Mouse (Mus musculus): Measurements from ENCODE around the gene Gm34653. TPM values are rescaled to one million over a fixed set of nuclear protein-coding genes. Genes with fewer than 3 reads are reported as not detected.
"Not testable (repeated sequence)": the region's sequence is repeated elsewhere in the genome, so short reads cannot be mapped to it uniquely, and the experiment has no call there.

Gm34653 gene
- polyA plus RNA-seq, 1 experiment from 2014 or later, result not detected

GRCm38 (mm10) chr2:34800371-34800770 lies 32.4 kb upstream of the Gm34653 start:
- no peak for ATAC-seq (ENCODE audit: low read depth)
- peaks cover 31% of the 10 kb centered on the region for H3K4me1 ChIP-seq (ENCODE audit: control insufficient read depth, low read depth, low read length)
- H3K36me3 ChIP-seq (ENCODE audit: control insufficient read depth, insufficient read depth), result peaks cover 5% of the 10 kb centered on the region
- 29% methylated on average over 7 of the region's 7 CpGs for WGBS (ENCODE audit: insufficient replicate concordance)
- no peaks in the 10 kb centered on the region for H3K27me3 ChIP-seq (ENCODE audit: control insufficient read depth, insufficient read depth, low read depth, low read length)
- H3K4me3 ChIP-seq (ENCODE audit: low read depth, low read length), result peak overlapping the region; percentile 82
- peak overlapping the region; percentile 83 for H3K9ac ChIP-seq (ENCODE audit: low read depth, low read length)
- no peaks in the 10 kb centered on the region for H3K9me3 ChIP-seq (replicated peaks; ENCODE audit: control insufficient read depth, low read length)
- H3K4me2 ChIP-seq (ENCODE audit: low read depth, low read length), result peak overlapping the region; percentile 78
- H3K27ac ChIP-seq (ENCODE audit: low read length), result peak overlapping the region; percentile 89

GRCm38 (mm10) chr2:34801516-34802482 lies 31.0 kb upstream of the Gm34653 start:
- Histone ChIP-seq H3K9me3 (replicated peaks; ENCODE audit: control insufficient read depth, low read length) (no peaks in the 10 kb centered on the region), H3K27ac (ENCODE audit: low read length) (peak overlapping the region; percentile 93), H3K27me3 (ENCODE audit: control insufficient read depth, insufficient read depth, low read depth, low read length) (no peaks in the 10 kb centered on the region), H3K4me1 (ENCODE audit: control insufficient read depth, low read depth, low read length) (peaks cover 42% of the 10 kb centered on the region), H3K9ac (ENCODE audit: low read depth, low read length) (peak overlapping the region; percentile 90), H3K36me3 (ENCODE audit: control insufficient read depth, insufficient read depth) (peaks cover 16% of the 10 kb centered on the region), H3K4me3 (ENCODE audit: low read depth, low read length) (peak overlapping the region; percentile 74), H3K4me2 (ENCODE audit: low read depth, low read length) (peak overlapping the region; percentile 18)
- peak; percentile 86 for ATAC-seq (ENCODE audit: low read depth)
- 5% methylated on average over 39 of the region's 39 CpGs for WGBS (ENCODE audit: insufficient replicate concordance)

GRCm38 (mm10) chr2:34802565-34803245 lies 30.1 kb upstream of the Gm34653 start:
- Histone ChIP-seq H3K4me3 (ENCODE audit: low read depth, low read length) (peak overlapping the region; percentile 74), H3K4me1 (ENCODE audit: control insufficient read depth, low read depth, low read length) (peaks cover 48% of the 10 kb centered on the region), H3K36me3 (ENCODE audit: control insufficient read depth, insufficient read depth) (peaks cover 22% of the 10 kb centered on the region), H3K27ac (ENCODE audit: low read length) (peak overlapping the region; percentile 93), H3K4me2 (ENCODE audit: low read depth, low read length) (peak overlapping the region; percentile 42), H3K9ac (ENCODE audit: low read depth, low read length) (peak overlapping the region; percentile 90)
- H3K9me3 ChIP-seq (replicated peaks; ENCODE audit: control insufficient read depth, low read length); H3K27me3 ChIP-seq (ENCODE audit: control insufficient read depth, insufficient read depth, low read depth, low read length): not testable (repeated sequence)
- WGBS (ENCODE audit: insufficient replicate concordance), result under 1% methylated on average over 28 of the region's 32 CpGs
- ATAC-seq (ENCODE audit: low read depth), result peak; percentile 25

GRCm38 (mm10) chr2:34803746-34804145 lies 29.1 kb upstream of the Gm34653 start:
- ATAC-seq (ENCODE audit: low read depth), result no peak
- Histone ChIP-seq H3K36me3 (ENCODE audit: control insufficient read depth, insufficient read depth) (peaks cover 26% of the 10 kb centered on the region), H3K9ac (ENCODE audit: low read depth, low read length) (peak overlapping the region; percentile 57), H3K9me3 (replicated peaks; ENCODE audit: control insufficient read depth, low read length) (no peaks in the 10 kb centered on the region), H3K27me3 (ENCODE audit: control insufficient read depth, insufficient read depth, low read depth, low read length) (no peaks in the 10 kb centered on the region), H3K27ac (ENCODE audit: low read length) (peak overlapping the region; percentile 95), H3K4me2 (ENCODE audit: low read depth, low read length) (peak overlapping the region; percentile 63), H3K4me3 (ENCODE audit: low read depth, low read length) (peak overlapping the region; percentile 56), H3K4me1 (ENCODE audit: control insufficient read depth, low read depth, low read length) (peaks cover 50% of the 10 kb centered on the region)
- WGBS (ENCODE audit: insufficient replicate concordance), result 70% methylated on average over 3 of the region's 3 CpGs

- H3K27me3 ChIP-seq (ENCODE audit: control insufficient read depth, insufficient read depth, low read depth, low read length), result no peaks in the 10 kb centered on the region
- peak overlapping the region; percentile 57 for H3K9ac ChIP-seq (ENCODE audit: low read depth, low read length)
- H3K4me3 ChIP-seq (ENCODE audit: low read depth, low read length), result peak overlapping the region; percentile 56
- no peak for ATAC-seq (ENCODE audit: low read depth)
- WGBS (ENCODE audit: insufficient replicate concordance), result 84% methylated on average over 2 of the region's 2 CpGs
- H3K9me3 ChIP-seq (replicated peaks; ENCODE audit: control insufficient read depth, low read length), result no peaks in the 10 kb centered on the region
- H3K4me1 ChIP-seq (ENCODE audit: control insufficient read depth, low read depth, low read length), result peaks cover 52% of the 10 kb centered on the region
- H3K4me2 ChIP-seq (ENCODE audit: low read depth, low read length), result peak overlapping the region; percentile 63
- H3K36me3 ChIP-seq (ENCODE audit: control insufficient read depth, insufficient read depth), result peaks cover 30% of the 10 kb centered on the region
- H3K27ac ChIP-seq (ENCODE audit: low read length), result peak overlapping the region; percentile 95
Observed at GRCm38 (mm10) chr2:34804172-34804571, 28.6 kb upstream of the Gm34653 start.

GRCm38 (mm10) chr2:34804815-34805214 lies 28.0 kb upstream of the Gm34653 start:
- peak overlapping the region; percentile 63 for H3K4me2 ChIP-seq (ENCODE audit: low read depth, low read length)
- peaks cover 59% of the 10 kb centered on the region for H3K4me1 ChIP-seq (ENCODE audit: control insufficient read depth, low read depth, low read length)
- peak overlapping the region; percentile 56 for H3K4me3 ChIP-seq (ENCODE audit: low read depth, low read length)
- H3K9me3 ChIP-seq (replicated peaks; ENCODE audit: control insufficient read depth, low read length), result no peaks in the 10 kb centered on the region
- no peaks in the 10 kb centered on the region for H3K27me3 ChIP-seq (ENCODE audit: control insufficient read depth, insufficient read depth, low read depth, low read length)
- peak overlapping the region; percentile 95 for H3K27ac ChIP-seq (ENCODE audit: low read length)
- 22% methylated on average over 1 of the region's 1 CpGs for WGBS (ENCODE audit: insufficient replicate concordance)
- peak; percentile 46 for ATAC-seq (ENCODE audit: low read depth)
- H3K36me3 ChIP-seq (ENCODE audit: control insufficient read depth, insufficient read depth), result peaks cover 31% of the 10 kb centered on the region
- H3K9ac ChIP-seq (ENCODE audit: low read depth, low read length), result peak overlapping the region; percentile 57

- H3K9me3 ChIP-seq (replicated peaks; ENCODE audit: control insufficient read depth, low read length), result no peaks in the 10 kb centered on the region
- H3K4me3 ChIP-seq (ENCODE audit: low read depth, low read length), result peak overlapping the region; percentile 40
- peak overlapping the region; percentile 63 for H3K4me2 ChIP-seq (ENCODE audit: low read depth, low read length)
- H3K4me1 ChIP-seq (ENCODE audit: control insufficient read depth, low read depth, low read length), result peaks cover 57% of the 10 kb centered on the region
- peak overlapping the region; percentile 44 for H3K9ac ChIP-seq (ENCODE audit: low read depth, low read length)
- ATAC-seq (ENCODE audit: low read depth), result peak; percentile 47
- no peaks in the 10 kb centered on the region for H3K27me3 ChIP-seq (ENCODE audit: control insufficient read depth, insufficient read depth, low read depth, low read length)
- peak overlapping the region; percentile 87 for H3K27ac ChIP-seq (ENCODE audit: low read length)
- WGBS (ENCODE audit: insufficient replicate concordance), result 75% methylated on average over 10 of the region's 10 CpGs
- H3K36me3 ChIP-seq (ENCODE audit: control insufficient read depth, insufficient read depth), result peaks cover 35% of the 10 kb centered on the region
Observed at GRCm38 (mm10) chr2:34805364-34805950, 27.4 kb upstream of the Gm34653 start.

- Histone ChIP-seq H3K9ac (ENCODE audit: low read depth, low read length) (no peak overlapping the region), H3K27me3 (ENCODE audit: control insufficient read depth, insufficient read depth, low read depth, low read length) (no peaks in the 10 kb centered on the region), H3K4me1 (ENCODE audit: control insufficient read depth, low read depth, low read length) (peaks cover 59% of the 10 kb centered on the region), H3K36me3 (ENCODE audit: control insufficient read depth, insufficient read depth) (peaks cover 58% of the 10 kb centered on the region), H3K9me3 (replicated peaks; ENCODE audit: control insufficient read depth, low read length) (no peaks in the 10 kb centered on the region), H3K4me3 (ENCODE audit: low read depth, low read length) (no peak overlapping the region), H3K27ac (ENCODE audit: low read length) (peak overlapping the region; percentile 66), H3K4me2 (ENCODE audit: low read depth, low read length) (no peak overlapping the region)
- ATAC-seq (ENCODE audit: low read depth), result no peak
- 41% methylated on average over 2 of the region's 2 CpGs for WGBS (ENCODE audit: insufficient replicate concordance)
Observed at GRCm38 (mm10) chr2:34808057-34808456, 24.8 kb upstream of the Gm34653 start.
